Mouse (Mus musculus) lung, postnatal 14 days (tissue): ENCODE data around the gene Bub3.

Source experiments
- DNase-seq: peaks from one replicate; pipeline ENCODE4 v3.0.0; 2021

The Bub3 gene

GRCm38 (mm10) chr7:131559986-131560696 lies at the start of gene Bub3:
Gene Bub3, plus strand, starts transcription at chr7:131560222.
- peak; percentile 91 for DNase-seq

GRCm38 (mm10) chr7:131539979-131540378 lies 20.0 kb upstream of the Bub3 start:
- DNase-seq, result peak; percentile 92

- no peak for DNase-seq
Measured at GRCm38 (mm10) chr7:131541184-131542114, 18.6 kb upstream of the Bub3 start.

DNA sequence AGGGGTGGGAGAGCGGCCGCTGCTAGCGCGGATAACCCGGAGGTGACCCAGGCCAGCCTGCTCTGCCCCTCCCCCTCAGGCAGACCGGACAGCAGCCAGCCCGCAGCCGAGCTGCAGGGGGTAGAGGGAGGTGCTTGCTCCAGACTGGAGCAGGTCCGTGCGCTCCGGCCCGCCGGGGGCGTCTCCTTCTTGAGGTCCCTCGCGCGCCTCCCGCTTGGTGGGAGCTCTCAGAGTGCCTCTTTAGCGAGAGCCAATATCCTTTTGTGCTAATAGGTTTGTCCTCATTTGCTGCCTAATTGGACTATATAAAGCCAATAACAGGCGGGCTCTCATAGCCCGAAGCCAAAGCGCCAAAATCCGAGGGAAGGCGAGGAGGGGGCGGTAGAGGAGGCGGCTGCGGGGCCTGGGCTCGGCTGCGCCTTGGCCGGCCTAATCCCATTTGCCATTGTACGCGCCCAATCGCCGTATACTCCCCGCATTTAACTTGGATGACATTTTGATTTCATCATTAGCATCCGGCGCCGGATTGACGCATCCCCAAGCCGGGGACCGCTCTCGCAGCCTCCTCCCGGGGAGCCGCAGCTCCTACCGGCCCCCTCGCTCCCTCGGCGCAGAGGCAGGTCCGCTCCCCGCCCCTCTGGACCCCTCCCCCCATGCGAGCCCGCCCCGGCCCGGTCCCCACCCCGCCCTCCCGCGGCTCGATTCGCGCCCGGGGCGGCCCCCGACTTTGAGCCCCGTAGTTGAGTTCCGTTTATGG lies 17.7 kb upstream of the Bub3 start, which contains the start of gene Hmx3:
Gene Hmx3 (plus strand): TSS at position 753 of the 757 bp plus-strand sequence.
- DNase-seq, result no peak

DNA sequence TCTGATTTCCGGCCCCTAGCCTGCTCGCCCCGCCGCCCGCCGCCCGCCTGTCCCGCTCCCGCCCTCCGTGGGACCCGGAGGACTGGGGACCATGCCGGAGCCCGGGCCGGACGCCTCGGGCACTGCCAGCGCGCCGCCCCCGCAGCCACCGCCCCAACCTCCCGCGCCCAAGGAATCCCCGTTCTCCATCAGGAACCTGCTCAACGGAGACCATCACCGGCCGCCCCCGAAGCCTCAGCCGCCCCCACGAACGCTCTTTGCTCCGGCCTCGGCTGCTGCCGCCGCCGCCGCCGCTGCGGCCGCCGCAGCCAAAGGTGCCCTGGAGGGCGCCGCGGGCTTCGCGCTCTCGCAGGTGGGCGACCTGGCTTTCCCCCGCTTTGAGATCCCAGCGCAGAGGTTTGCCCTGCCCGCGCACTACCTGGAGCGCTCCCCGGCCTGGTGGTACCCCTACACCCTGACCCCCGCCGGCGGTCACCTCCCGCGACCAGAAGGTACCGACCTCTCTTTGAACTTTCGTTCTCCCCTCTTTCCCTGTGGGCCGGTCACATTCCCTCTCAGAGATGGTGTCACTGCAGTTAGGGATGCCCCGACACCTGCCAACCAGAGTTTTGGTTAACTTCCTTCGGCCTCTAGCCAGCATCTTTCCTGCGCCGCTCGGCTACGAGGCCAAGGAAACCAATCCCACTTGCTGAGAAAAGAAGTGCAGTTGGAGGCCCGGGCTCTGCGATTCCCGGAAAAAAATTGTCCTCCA lies 17.0 kb upstream of the Bub3 start:
- no peak for DNase-seq

DNA sequence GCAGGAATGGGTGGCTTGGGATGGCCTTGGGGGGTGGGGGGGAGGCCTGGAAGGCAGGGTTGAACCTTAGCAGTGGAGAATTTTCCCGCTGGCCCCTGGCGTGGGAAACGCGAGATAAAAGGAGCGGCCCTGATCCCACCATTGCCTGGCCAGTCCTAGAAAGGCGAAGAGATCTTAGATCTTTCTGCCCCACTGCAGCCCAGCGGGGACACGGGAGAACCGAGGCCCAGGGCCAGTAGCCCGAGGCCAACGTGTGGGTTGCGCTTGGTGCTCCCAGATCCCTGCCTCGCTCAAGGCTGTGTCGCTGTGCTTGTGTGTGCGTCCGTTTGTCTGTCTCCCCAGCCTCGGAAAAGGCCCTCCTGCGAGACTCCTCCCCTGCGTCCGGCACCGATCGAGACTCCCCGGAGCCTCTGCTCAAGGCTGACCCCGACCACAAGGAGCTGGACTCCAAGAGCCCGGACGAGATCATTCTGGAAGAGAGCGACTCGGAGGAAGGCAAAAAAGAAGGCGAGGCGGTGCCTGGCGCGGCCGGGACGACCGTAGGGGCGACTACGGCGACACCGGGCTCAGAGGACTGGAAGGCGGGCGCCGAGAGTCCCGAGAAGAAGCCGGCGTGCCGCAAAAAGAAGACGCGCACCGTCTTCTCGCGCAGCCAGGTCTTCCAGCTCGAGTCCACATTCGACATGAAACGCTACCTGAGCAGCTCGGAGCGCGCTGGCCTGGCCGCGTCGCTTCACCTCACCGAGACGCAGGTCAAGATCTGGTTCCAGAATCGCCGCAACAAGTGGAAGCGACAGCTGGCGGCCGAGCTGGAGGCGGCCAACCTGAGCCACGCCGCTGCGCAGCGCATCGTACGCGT lies 16.2 kb upstream of the Bub3 start:
- DNase-seq, result peak; percentile 8

DNA sequence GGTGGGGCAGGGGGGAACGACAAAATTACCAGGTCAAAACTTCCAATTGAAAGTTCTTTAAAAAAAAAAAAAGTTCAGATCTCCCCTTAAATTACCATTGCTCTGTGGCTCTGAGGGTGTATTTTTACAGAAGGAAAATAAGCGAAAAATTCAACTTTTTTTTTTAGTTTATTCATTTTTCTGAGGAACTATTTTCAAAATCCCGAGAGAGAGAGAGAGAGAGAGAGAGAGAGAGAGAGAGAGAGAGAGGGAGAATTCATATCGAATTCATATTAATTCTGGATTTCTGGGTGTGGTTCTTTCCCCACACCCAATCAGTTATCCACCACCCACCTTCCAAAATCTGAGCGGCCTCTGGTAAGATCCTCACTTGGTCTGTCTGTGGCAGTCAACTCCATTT lies 15.2 kb upstream of the Bub3 start:
- DNase-seq, result no peak

DNA sequence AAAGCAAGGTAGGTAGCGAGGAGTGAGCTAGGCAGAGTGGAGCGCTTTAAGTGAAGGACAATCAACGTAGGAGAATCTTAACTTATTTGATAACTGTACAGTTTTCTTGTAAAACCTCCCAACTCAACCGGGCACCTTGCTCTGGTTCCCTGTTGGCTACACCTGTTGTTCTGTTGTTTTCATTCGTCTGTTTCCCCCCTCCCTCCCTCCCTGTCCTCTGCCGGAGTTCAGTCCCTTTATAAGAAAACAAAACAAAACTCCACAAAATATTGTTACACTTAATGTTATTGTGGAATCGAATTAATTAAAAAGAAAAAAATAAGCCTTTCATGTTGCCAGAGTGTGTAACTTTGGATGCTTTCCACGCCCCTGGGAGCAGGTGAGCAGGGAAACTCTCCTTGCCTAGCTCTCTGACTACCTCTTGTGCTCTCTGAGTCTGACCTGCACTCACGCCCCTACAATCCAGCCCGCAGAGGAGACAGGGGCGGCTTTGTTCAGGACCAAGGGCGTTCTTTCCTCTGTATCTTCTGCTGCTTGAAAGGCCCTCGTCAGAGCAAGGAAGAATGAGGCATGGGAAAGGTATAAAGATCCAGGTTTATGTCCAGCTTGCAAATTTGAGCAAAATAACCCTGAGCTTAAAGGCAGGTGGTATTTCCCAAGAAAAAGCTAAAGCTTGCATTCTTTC lies 14.2 kb upstream of the Bub3 start:
- DNase-seq, result no peak

DNA sequence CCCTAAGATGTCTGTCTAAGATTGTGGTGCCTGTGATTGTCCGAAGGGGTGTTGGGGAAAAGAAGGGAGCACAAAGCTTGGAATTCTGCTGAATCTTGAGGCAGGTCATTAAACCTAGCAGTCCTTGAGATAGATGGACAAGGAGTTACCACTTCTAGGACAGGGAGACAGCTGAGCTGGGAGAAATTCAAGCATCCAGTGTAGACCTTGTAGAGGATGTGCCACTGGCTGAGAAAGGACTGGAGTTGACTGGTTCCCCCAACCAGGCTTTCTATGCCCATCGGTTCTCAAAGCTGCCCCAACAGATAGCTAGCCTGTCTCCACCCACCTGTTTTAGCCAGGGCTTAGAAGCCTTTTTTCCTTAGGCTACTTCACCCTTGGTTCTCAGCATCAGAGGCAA lies 13.6 kb upstream of the Bub3 start:
- DNase-seq, result no peak

DNA sequence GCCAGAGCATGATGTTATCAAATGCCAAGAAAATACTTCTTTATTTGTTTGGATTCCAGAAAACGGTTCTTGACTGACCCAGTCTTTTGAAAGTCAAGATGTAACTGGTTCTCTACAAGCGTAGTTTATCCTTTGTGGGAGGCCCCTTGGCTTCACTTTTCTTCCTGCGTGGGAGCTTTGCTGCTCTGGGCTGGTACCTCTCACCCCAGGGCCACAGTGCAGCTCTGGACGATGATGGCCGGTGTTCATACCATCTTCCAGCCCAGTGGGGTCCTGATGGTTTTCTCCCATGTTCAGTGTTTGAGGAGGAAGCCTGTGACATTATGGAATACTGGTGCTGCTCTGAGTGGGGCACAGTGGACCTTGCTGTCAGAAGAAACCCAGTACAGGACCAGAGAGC lies 12.5 kb upstream of the Bub3 start:
- no peak for DNase-seq

GRCm38 (mm10) chr7:131548473-131548872 lies 11.5 kb upstream of the Bub3 start, which contains the start of gene Hmx2:
Gene Hmx2, plus strand, starts transcription at chr7:131548773.
- DNase-seq, result no peak

DNA sequence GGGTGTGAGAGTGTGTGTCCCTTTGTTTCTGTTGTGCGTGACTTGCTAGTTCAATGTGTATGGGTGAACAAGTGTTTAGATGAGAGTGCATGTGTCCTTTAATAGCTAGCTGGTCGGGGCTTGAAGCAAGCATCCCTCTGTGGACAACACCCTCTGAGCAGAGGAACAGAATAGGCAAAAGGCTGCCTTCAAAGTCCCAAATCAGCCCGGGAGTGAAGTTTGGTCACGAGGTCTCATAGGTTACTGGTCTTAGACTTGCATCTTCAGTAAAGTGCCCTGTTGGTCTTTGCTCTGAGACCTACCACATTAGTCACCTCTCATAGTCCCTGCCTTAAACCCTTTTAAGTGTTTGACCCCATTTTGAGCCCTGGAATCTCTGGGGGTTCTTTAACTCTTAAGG lies 8.6 kb upstream of the Bub3 start:
- no peak for DNase-seq

DNA sequence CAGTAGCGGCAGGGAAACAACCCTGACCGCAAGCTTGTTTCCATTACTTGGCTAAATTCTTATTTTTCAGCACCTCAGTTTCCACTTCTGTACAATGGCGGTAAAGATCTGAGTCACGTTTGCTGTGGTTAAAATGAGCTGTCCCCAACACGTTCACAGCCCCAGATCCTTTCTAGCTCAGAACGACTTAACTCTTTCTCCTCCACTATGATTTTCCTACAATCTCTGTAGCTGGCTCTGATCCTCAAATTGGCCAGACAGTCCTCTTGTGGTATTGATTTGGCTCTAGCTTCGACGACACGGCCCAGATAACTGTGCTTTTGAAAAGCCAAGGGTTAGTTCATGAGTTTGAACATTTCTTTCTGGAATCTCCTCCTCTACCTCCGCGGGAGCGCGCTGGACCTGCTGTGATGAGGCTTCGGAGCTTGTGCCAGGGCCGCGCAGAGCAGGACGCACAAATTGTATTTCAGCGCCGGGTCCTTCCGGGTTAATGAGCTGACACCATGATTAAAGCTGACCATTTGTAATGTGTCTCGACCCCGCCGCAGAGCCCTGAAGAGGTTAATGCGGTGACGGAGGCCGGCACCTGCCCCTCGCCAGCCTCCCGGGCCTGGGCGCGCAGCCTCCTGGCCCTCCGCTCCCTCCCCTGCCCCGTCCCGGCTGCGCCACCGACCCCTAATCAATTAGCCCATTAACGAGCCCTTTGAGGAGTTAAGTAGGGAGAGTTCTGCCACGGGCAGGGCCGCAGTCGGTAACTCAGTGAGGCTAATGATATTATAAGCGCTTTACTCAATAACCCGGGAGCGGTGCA lies 7.9 kb upstream of the Bub3 start:
- no peak for DNase-seq

GRCm38 (mm10) chr7:131552781-131553180 lies 7.2 kb upstream of the Bub3 start:
- DNase-seq, result no peak

DNA sequence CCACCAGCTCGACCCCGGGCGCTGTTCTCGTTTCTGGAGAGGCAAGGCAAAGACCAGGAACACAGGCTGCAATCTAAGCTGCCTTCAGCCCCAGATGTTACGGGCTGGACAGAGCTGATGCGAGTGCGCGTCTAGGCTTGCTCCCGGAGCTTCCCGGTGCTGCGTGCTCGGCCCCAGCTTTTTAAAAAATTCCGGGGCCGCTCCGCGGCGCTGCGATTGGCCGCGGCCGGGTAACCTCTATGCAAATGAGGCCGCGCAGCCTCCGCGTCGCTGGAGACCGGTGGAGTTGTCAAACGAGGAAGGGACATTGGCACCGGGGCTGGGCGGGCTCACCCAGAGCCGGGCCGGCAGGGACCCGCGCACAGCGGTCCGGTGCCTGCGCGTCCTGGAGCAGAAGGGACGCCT lies 6.2 kb upstream of the Bub3 start:
- DNase-seq, result peak; percentile 48

DNA sequence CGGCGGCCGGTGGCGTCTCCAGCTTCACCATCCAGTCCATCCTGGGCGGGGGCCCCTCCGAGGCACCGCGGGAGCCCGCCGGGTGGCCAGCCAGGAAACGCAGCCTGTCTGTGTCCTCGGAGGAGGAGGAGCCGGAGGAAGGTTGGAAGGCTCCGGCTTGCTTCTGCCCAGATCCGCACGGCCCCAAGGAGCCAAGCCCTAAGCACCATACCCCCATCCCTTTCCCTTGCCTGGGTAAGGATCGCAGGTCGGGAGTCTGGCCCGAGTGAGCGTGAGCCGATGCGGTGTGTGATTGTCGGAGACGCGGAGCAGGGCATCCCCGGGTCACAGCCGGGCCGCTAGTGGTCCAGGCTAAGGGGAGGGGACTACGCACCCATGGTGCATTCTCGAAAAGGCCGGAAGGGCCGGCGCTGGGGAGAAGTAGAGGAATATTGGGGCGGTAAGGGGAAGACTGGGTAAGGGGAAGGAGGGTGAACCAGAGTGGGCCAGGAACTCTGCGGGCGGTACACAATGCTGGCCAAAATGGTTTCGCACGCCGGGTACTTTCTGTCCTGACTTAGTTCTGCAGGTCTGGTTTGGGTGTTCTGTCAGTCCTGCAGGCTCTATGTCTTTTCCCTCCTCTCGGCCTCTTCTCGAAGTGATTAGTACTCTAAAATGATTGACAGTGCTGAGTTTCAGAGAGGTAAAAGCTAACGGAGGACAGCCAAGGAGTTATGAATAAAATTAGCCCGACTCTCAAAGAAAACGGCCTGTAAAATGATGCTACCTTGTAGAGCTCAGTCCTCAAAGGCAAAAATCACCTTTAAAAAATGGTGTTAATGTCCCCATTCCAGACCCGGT lies 5.5 kb upstream of the Bub3 start:
- no peak for DNase-seq

DNA sequence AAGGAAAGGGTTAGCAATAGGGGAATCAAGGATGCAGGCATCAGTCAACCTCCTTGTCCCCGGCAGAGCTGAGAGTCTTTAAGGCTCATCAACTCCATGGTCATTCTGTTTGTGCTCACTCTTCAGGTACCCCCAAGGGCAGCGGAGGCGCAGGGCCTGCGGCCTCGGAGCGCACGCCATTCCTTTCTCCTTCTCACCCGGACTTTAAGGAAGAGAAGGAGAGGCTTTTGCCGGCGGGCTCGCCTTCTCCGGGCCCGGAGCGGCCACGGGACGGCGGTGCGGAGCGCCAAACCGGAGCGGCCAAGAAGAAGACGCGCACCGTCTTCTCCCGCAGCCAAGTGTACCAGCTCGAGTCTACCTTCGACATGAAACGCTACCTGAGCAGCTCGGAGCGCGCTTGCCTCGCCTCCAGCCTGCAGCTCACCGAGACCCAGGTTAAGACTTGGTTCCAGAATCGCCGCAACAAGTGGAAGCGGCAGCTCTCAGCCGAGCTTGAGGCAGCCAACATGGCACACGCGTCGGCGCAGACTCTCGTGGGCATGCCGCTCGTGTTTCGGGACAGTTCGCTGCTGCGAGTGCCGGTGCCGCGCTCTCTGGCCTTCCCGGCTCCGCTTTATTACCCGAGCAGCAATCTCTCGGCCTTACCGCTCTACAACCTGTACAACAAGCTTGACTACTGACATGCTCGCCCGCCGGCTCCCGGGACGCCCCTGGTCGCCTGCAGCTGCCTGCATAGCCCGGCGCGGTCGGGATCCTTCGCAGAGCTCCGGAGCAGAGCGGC lies 4.5 kb upstream of the Bub3 start:
- DNase-seq, result peak; percentile 5

- DNase-seq, result no peak
Measured at GRCm38 (mm10) chr7:131556116-131556515, 3.9 kb upstream of the Bub3 start.
